Mouse (Mus musculus) lung, postnatal 0 days (tissue): Measurements from ENCODE around the gene Anxa9.

ENCODE experiments used
- CTCF ChIP-seq: IDR thresholded peaks from 2 replicates; pipeline ENCODE4 v1.5.1; 2016; ENCODE audit warnings: antibody characterized with exemption, mild to moderate bottlenecking
- EP300 ChIP-seq: IDR thresholded peaks from 2 replicates; pipeline ENCODE4 v1.6.1; 2016; ENCODE audit warnings: antibody characterized with exemption, mild to moderate bottlenecking, control low read depth

GRCm38 (mm10) chr3:95285390-95285789, 21.6 kb downstream of the Anxa9 start:
- TF ChIP-seq CTCF: no peak
- TF ChIP-seq EP300: no peak
